ENCODE assay signal across 8 mouse cellular contexts in the genomic region with DNA sequence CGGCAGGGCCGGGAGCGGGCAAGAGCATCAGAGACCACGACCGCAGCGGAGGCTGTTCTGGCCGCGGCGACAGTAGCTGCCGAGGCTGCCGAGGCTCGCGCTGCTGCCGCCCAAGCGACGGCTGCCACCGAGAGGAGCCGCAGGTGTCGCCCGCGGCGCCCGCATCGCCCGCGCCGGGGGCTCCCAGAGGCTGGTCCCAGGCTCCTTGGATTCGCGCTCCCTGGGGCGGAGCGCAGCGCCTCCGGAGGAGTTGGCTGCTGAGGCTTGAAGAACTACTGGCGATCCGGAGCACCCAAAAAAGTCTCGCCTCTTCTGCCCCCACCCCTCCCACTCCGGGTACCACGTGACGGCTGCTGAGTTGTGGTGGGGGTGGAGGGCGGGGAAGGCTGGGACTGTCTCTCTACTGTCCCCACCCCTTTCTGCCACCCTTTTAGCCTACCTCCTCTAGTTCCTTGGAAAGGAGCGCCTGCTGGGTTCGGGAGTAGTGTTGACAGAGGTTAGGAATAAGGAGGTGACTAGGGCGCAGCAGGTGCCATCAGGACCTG. TPM values are rescaled to one million over a fixed set of nuclear protein-coding genes. Genes with fewer than 3 reads are reported as not detected.
DNase-seq lines count a peak whose midpoint lies in the region; ATAC-seq and TF ChIP-seq lines count a peak whose summit lies in the region.

No protein-coding gene starts in this region.

- no peak for TF ChIP-seq EP300 in heart, adult 2 months (IDR thresholded peaks at IDR 0.05; ENCODE audit: insufficient read depth, low read depth, low read length)

- peak overlapping the region; percentile 41 for H3K4me3 ChIP-seq in heart, adult 2 months
- peak overlapping the region; percentile 52 for H3K4me3 ChIP-seq in heart, embryonic 15.5 days
- peak overlapping the region; percentile 45 for H3K4me3 ChIP-seq in lung, embryonic 15.5 days

- H3K9ac ChIP-seq in heart, adult 2 months (ENCODE audit: low read depth, low read length) = no peak overlapping the region
- H3K9ac ChIP-seq in heart, embryonic 15.5 days = peak overlapping the region; percentile 44; the same call in 1 of the 2 replicates
- peak overlapping the region; percentile 40 for H3K9ac ChIP-seq in lung, embryonic 15.5 days

- ATAC-seq in heart, embryonic 15.5 days (replicated peaks; ENCODE audit: insufficient number of reproducible peaks, insufficient read depth, low FRiP score, low read depth) = peak; percentile 34
- peak; percentile 69 for ATAC-seq in lung, embryonic 15.5 days (ENCODE audit: borderline replicate concordance, extremely low read depth, low FRiP score, low TSS enrichment)

- H3K36me3 ChIP-seq in heart, adult 2 months (ENCODE audit: control insufficient read depth, insufficient read depth, low read length) = no peaks in the 10 kb centered on the region
- no peaks in the 10 kb centered on the region for H3K36me3 ChIP-seq in heart, embryonic 15.5 days
- no peaks in the 10 kb centered on the region for H3K36me3 ChIP-seq in lung, embryonic 15.5 days

- H3K27me3 ChIP-seq in heart, adult 2 months (ENCODE audit: control insufficient read depth, insufficient read depth, low read length) = peaks cover 9% of the 10 kb centered on the region
- peaks cover 44% of the 10 kb centered on the region for H3K27me3 ChIP-seq in heart, embryonic 15.5 days
- peaks cover 49% of the 10 kb centered on the region for H3K27me3 ChIP-seq in lung, embryonic 15.5 days

- intact Hi-C loops in heart, adult 2 months (cut with DNase I) = no loop called here

- no peak for TF ChIP-seq POLR2A in heart, adult 2 months (IDR thresholded peaks at IDR 0.05; ENCODE audit: insufficient read depth, low read depth, low read length)

- TF ChIP-seq CTCF in heart, adult 2 months (IDR thresholded peaks at IDR 0.05) = no peak

- H3K4me2 ChIP-seq in heart, embryonic 15.5 days = peak overlapping the region; percentile 95
- peak overlapping the region; percentile 95 for H3K4me2 ChIP-seq in lung, embryonic 15.5 days

- H3K4me1 ChIP-seq in heart, adult 2 months (ENCODE audit: control insufficient read depth, insufficient read depth, low read length) = no peaks in the 10 kb centered on the region
- peaks cover 22% of the 10 kb centered on the region for H3K4me1 ChIP-seq in heart, embryonic 15.5 days (replicated peaks)
- H3K4me1 ChIP-seq in lung, embryonic 15.5 days = peaks cover 30% of the 10 kb centered on the region

- H3K79me2 ChIP-seq in heart, adult 2 months (replicated peaks; ENCODE audit: control insufficient read depth, insufficient read depth, low read length) = no peaks in the 10 kb centered on the region

- no peaks in the 10 kb centered on the region for H3K9me3 ChIP-seq in heart, embryonic 15.5 days (replicated peaks)
- no peaks in the 10 kb centered on the region for H3K9me3 ChIP-seq in lung, embryonic 15.5 days

- under 1% methylated on average over 43 of the region's 43 CpGs for WGBS in heart, adult 2 months
- WGBS in heart, embryonic 15.5 days = under 1% methylated on average over 43 of the region's 43 CpGs
- under 1% methylated on average over 43 of the region's 43 CpGs for WGBS in lung, embryonic 15.5 days

- H3K27ac ChIP-seq in heart, adult 2 months = no peak overlapping the region
- H3K27ac ChIP-seq in heart, embryonic 15.5 days = no peak overlapping the region
- H3K27ac ChIP-seq in lung, embryonic 15.5 days = no peak overlapping the region

- DNase-seq in heart, adult 2 months = peak; percentile 25 to 27
- DNase-seq in heart, adult 8-10 months (ENCODE audit: low spot score) = no peak
- DNase-seq in embryo, embryonic 11 days = peak; percentile 61
- DNase-seq in layer of hippocampus, postnatal 10 days (ENCODE audit: low spot score in 2 of 2) = peak; percentile 45 to 62
- peak; percentile 32 for DNase-seq in right cerebral cortex, postnatal 14 days
- no peak for DNase-seq in spleen, postnatal 14 days (ENCODE audit: low spot score in 2 of 2)

RNA-seq across cellular contexts. Expression of gene Lypd1, which starts 0.9 kb away (rescaled TPM):
- total RNA-seq in heart, adult 2 months (2021) = under 1 TPM; 0.31 to 0.50 TPM
- 1.2 and 2.2 TPM in 2 replicates for polyA plus RNA-seq in heart, adult 2 months (2012; rRNA removed)
- total RNA-seq in heart, adult 8-10 months (2022) = under 1 TPM; 0.22 to 0.87 (median 0.46) TPM
- 1.2 and 2.6 TPM in 2 replicates for polyA plus RNA-seq in heart, embryonic 15.5 days (2015; fragmentation: Nextera tagmentation; extraction: Ambion mirVana)
- total RNA-seq in layer of hippocampus, postnatal 10 days (2021) = 100 to 1,000 TPM; 106 to 113 TPM
- polyA plus RNA-seq in lung, embryonic 15.5 days (2015; fragmentation: Nextera tagmentation; extraction: Ambion mirVana) = 0.88 and 0.92 TPM in 2 replicates

Comparison
In these comparisons a context has a peak if more than half of its experiments do, and no peak if none do; other contexts are left out.
1. DNase-seq: peak in heart, adult 2 months (2 of 2), embryo, embryonic 11 days (single experiment), layer of hippocampus, postnatal 10 days (2 of 2) and right cerebral cortex, postnatal 14 days (single experiment); none in heart, adult 8-10 months (single experiment) and spleen, postnatal 14 days (0 of 2).
2. RNA of gene Lypd1, which starts 0.9 kb away (total RNA-seq): 106 to 113 TPM in layer of hippocampus, postnatal 10 days; 0.22 to 0.87 TPM in heart, adult 8-10 months and 0.31 to 0.50 TPM in heart, adult 2 months; every median in the first group is over 10 times any median in the second.
3. Peak in every context shown above with its lines, with median percentiles within 50 percentile points of each other: H3K4me3 ChIP-seq.